Mouse (Mus musculus) liver, embryonic 13.5 days (tissue): ENCODE data around the gene Rnf166. TPM values are rescaled to one million over a fixed set of nuclear protein-coding genes. Genes with fewer than 3 reads are reported as not detected.

Experiments used
- ATAC-seq: fragments of 200-750 bp; cut with Nextera tagmentation; 2 replicates; pipeline ENCODE4 v1.8.0; 2017; ENCODE audit warnings: low read depth, mild to moderate bottlenecking, moderate number of reproducible peaks, moderate library complexity
- DNase-seq: peaks from one replicate; pipeline ENCODE4 v3.0.0; 2022
- H3K27ac ChIP-seq: fragments of 300-500 bp; sonication (generic); 2 replicates; pipeline ENCODE4 v1.5.1; 2015; ENCODE audit warnings: moderate library complexity, mild to moderate bottlenecking, inconsistent platforms
- H3K27me3 ChIP-seq: fragments of 300-500 bp; sonication (generic); 2 replicates; pipeline ENCODE4 v1.6.1; 2015; ENCODE audit warnings: mild to moderate bottlenecking, inconsistent platforms
- H3K36me3 ChIP-seq: fragments of 300-500 bp; sonication (generic); 2 replicates; pipeline ENCODE4 v1.6.1; 2015; ENCODE audit warnings: mild to moderate bottlenecking, inconsistent platforms
- H3K4me1 ChIP-seq: fragments of 300-500 bp; sonication (generic); replicated peaks from 2 replicates; pipeline ENCODE4 v1.6.1; 2015; ENCODE audit warnings: inconsistent platforms
- H3K4me2 ChIP-seq: fragments of 300-500 bp; sonication (generic); 2 replicates; pipeline ENCODE4 v1.6.1; 2015; ENCODE audit warnings: inconsistent platforms, mild to moderate bottlenecking, moderate library complexity
- H3K4me3 ChIP-seq: fragments of 300-500 bp; sonication (generic); replicated peaks from 2 replicates; pipeline ENCODE4 v1.5.1; 2015; ENCODE audit warnings: mild to moderate bottlenecking, inconsistent platforms
- H3K9ac ChIP-seq: fragments of 300-500 bp; sonication (generic); 2 replicates; pipeline ENCODE4 v1.6.1; 2015; ENCODE audit warnings: mild to moderate bottlenecking, inconsistent platforms
- H3K9me3 ChIP-seq: fragments of 300-500 bp; sonication (generic); replicated peaks from 2 replicates; pipeline ENCODE4 v1.6.1; 2016; ENCODE audit warnings: inconsistent platforms
- WGBS: fragments of 180-500 bp; shearing (Covaris S2); methylation state at CpG from one replicate; pipeline ENCODE4 v1.1.7; 2015; ENCODE audit not compliant: insufficient replicate concordance; 5-methylcytosine and 5-hydroxymethylcytosine counted together
- polyA plus RNA-seq: library from polyadenylated mRNA; unstranded; fragments of >200 nt; fragmentation: Nextera tagmentation; extraction: Ambion mirVana; gene quantifications from 2 replicates; pipeline ENCODE4 v1.2.1, GENCODE M21; 2015

Rnf166 gene
- polyA plus RNA-seq, 1 experiment from 2014 or later, result 13.7 TPM

DNA sequence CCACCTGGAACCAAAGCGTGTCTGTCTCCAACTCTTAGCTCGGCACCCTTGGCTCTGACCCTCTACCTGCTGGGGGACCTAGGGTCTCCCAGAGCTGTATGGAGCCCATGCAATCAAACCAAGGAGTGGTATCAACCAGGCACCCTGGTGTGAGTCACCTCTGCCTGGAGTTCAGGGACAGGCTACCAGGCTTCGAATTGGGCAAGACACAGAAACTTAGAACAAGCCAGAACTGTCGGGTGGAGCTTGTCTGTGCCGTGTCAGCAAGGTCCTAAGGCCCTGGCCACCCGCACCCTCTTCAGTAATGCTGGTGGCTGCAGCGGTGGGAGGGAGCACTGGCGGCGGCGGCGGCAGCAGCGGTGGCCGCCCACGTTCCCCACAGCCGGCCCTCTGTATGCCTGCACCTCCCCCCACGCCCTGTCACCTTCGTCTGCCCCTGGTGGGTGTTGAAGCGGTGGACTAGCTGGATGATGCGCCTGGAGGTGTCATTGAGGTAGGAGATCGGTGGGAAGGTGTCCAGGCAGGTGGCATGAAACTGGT lies 39.2 kb downstream of the Rnf166 start:
- Histone ChIP-seq H3K27ac (no peak overlapping the region), H3K9ac (no peak overlapping the region), H3K4me1 (peaks cover 42% of the 10 kb centered on the region), H3K9me3 (0 out of 2 replicates have a peak, but pooled peaks cover 4% of the 10 kb centered on the region), H3K4me3 (no peak overlapping the region), H3K27me3 (peaks cover 10% of the 10 kb centered on the region; the same call in 1 of the 2 replicates), H3K4me2 (no peak overlapping the region), H3K36me3 (peaks cover 52% of the 10 kb centered on the region)
- 64% methylated on average over 20 of the region's 20 CpGs for WGBS
- DNase-seq, result no peak
- no peak for ATAC-seq

DNA sequence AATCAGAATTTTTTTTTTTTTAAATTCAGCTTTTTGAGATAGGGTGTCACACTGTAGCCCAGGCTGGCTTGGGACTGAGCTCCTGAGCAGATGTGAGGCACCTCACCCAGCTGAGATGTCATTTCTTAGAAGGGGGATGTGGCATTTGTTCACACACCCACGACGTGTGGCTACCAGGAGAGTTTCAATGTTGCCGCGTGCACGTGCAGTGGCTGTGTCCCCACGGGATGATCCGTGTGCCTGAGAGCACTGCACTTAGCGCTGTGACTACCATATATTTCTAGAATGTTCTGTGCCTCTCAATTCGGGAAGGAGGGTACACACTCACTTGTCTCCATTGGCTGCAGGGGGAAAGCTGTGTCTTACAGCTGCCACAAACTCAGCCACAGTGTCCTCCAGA lies 39.7 kb downstream of the Rnf166 start:
- Histone ChIP-seq H3K4me3 (no peak overlapping the region), H3K9ac (no peak overlapping the region), H3K4me1 (peaks cover 47% of the 10 kb centered on the region), H3K9me3 (0 out of 2 replicates have a peak, but pooled peaks cover 4% of the 10 kb centered on the region), H3K27me3 (peaks cover 13% of the 10 kb centered on the region; the same call in 1 of the 2 replicates), H3K36me3 (peaks cover 52% of the 10 kb centered on the region), H3K4me2 (no peak overlapping the region), H3K27ac (no peak overlapping the region)
- ATAC-seq (no peak), DNase-seq (no peak)
- 87% methylated on average over 9 of the region's 9 CpGs for WGBS

DNA sequence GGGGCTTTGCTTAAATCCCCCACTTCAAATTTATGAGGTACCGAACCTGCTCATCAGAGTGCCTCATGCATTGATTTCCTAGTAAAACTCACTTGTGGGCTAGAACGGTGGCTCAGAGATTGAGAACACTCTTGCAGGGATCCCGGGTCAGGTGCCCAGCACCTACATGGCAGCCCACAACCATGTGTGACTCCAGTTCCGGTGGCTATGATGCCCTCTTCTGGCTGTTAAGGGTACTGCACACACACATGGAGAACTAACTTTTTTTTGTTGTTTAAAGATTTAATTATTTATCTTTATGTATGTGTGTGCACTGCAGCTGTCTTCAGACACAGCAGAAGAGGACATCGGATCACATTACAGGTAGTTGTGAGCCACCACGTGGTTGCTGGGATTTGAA lies 40.5 kb downstream of the Rnf166 start:
- H3K4me2 ChIP-seq, result no peak overlapping the region
- no peak overlapping the region for H3K9ac ChIP-seq
- no peak overlapping the region for H3K27ac ChIP-seq
- no peak for DNase-seq
- no peak for ATAC-seq
- H3K27me3 ChIP-seq, result peaks cover 13% of the 10 kb centered on the region; the same call in 1 of the 2 replicates
- H3K4me3 ChIP-seq, result no peak overlapping the region
- H3K4me1 ChIP-seq, result peaks cover 54% of the 10 kb centered on the region
- H3K9me3 ChIP-seq, result 0 out of 2 replicates have a peak, but pooled peaks cover 4% of the 10 kb centered on the region
- H3K36me3 ChIP-seq, result peaks cover 52% of the 10 kb centered on the region
- WGBS, result 81% methylated on average over 6 of the region's 6 CpGs

DNA sequence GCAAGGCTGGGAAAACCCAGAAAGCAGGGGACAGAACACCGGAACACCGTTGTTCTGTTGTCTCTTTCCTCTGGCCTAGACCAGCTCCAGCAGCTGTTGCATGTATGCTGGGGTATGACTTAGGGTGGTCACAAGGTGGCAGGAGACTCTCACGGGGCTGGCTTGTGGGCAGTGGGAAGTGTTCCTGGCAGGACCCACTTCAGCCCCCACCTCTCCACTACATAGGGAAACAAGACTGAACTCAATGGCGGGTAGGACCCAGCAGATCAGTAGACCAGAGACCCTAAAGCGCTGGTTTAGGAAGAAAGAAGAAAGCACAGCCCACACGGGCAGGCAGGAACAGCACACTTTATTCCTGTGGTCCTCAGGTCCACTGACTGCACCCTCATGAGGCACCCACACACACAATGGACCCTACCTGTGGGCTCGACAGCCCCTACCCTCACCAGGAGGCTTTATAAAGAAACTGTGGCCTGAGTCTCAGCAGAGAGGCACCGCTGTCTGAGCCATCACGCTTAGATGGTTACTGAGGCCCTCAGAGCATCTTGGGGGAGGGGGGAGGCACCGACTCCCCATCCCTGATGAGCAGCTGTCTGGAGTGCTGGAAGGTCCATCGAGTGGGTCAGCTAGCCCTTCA lies 42.5 kb downstream of the Rnf166 start:
- Histone ChIP-seq H3K4me3 (peak overlapping the region; percentile 64; the same call in 1 of the 2 replicates), H3K9ac (no peak overlapping the region), H3K4me1 (peaks cover 47% of the 10 kb centered on the region), H3K36me3 (peaks cover 36% of the 10 kb centered on the region), H3K27me3 (peaks cover 13% of the 10 kb centered on the region; the same call in 1 of the 2 replicates), H3K9me3 (0 out of 2 replicates have a peak, but pooled peaks cover 4% of the 10 kb centered on the region), H3K27ac (0 out of 2 replicates have a peak overlapping the region, but pooled peaks have one; percentile 73), H3K4me2 (peak overlapping the region; percentile 85)
- peak; percentile 19; the same call in 1 of the 2 replicates for ATAC-seq
- 52% methylated on average over 11 of the region's 11 CpGs for WGBS
- DNase-seq, result no peak

DNA sequence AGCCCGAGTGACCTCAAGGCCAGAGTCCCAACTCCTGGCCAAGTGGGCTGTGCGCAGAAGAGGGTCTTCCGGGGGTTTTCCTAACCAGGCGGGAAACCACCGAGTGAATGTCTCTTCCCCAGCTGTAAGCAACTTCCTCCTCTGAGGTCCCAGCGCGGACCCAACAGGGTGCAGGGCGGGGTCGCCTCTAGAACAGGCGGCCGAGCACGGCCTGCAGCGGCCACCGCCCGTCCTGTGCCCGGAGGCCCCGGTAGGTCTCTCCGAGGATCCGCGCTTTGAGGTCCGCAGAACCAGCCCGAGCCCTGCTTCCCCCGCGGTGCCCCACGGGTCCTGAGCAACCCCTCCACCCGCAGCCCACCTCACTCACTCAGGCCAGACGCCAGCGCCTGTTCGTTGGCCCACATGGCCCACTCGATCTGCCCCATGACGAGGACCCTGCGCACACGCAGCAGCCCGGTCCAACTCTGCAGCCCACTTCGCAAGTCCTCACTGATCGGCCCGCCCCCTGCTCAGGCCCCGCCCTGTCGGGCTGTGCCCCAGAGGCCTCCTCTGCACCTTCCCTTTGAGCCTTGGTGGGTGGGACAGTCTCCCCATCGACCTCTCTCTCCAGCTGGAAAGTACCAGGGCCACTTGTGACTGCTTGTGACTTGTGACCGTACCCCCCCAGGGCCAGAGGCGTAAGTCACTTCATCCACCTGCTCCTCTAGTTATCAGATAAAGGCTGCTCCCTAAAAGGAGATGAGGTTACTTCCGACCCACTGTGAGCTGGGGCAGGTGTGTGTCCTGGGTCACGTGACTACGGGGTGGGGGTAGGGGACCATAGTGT lies 43.2 kb downstream of the Rnf166 start, which contains the start of gene Cyba:
Cyba (minus strand) TSS at position 488 of the 826 bp plus-strand sequence.
- WGBS, result 3% methylated on average over 45 of the region's 45 CpGs
- Histone ChIP-seq H3K4me1 (peaks cover 40% of the 10 kb centered on the region), H3K9me3 (0 out of 2 replicates have a peak, but pooled peaks cover 4% of the 10 kb centered on the region), H3K27me3 (peaks cover 13% of the 10 kb centered on the region; the same call in 1 of the 2 replicates), H3K4me3 (peak within 1 kb of the TSS; percentile 64), H3K4me2 (peak within 1 kb of the TSS; percentile 85), H3K36me3 (peaks cover 32% of the 10 kb centered on the region), H3K9ac (peak within 1 kb of the TSS; percentile 74), H3K27ac (peak within 1 kb of the TSS; percentile 73)
- ATAC-seq, result peak; percentile 77
- peak; percentile 62 for DNase-seq

DNA sequence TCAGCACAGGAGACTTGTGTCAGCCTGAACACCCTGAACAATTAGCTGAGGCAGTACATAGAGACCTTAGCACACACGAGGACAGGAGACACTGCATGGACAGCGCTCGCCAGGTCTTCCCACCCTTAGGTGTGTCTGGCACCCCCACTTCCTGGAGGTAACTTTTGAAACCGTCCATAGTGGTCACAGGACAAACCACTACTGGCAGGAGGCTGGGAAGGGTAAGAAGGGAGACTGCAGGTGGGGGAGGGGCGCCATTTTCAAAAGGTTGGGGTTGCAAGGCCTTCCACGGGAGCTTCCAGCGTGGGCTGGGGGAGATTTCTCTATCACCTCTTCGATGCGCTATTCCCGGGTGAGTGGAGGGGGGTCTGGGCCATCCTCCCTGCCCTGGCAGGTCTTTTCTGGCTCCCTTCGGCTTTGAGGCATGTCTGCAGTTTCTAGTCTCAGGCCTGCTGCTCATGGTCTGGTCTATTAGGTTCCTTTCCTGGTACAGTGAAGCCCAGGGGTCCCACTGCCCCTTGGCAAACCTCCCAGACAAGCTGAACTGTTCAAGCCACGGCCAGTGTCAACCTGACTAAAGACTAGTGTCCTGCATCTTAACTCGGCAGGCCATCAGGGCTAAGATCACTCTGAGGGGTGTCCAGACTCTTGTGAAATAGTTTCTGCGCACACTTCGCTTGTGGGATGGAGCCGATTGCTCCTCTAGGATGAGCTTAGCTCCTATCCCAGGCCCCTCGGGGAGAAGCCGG lies 44.0 kb downstream of the Rnf166 start:
- ATAC-seq (no peak; the same call in 1 of the 2 replicates), DNase-seq (no peak)
- Histone ChIP-seq H3K27ac (peak overlapping the region; percentile 73), H3K4me1 (peaks cover 35% of the 10 kb centered on the region), H3K9ac (peak overlapping the region; percentile 74), H3K27me3 (peaks cover 13% of the 10 kb centered on the region; the same call in 1 of the 2 replicates), H3K9me3 (0 out of 2 replicates have a peak, but pooled peaks cover 4% of the 10 kb centered on the region), H3K4me3 (peak overlapping the region; percentile 64), H3K36me3 (peaks cover 28% of the 10 kb centered on the region), H3K4me2 (peak overlapping the region; percentile 85)
- WGBS, result 15% methylated on average over 18 of the region's 18 CpGs

DNA sequence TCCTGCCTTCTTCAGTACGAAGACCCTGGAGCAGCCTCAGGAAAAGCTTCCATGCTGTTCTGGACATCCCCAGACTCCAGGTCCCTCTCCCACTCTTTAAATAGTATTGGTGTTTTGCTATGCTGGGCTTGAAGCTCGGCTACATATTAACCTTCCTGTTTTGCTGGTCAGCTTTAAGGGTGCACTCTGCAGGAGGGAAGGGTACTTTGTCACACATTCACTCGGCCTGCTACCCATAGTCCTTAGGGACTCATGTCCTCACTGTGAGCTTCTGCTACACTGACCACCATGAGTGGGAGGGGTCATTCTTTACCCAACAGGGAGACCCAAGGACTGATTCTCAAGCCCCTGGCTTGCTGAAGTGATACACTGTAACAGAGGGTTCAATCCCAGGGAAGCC lies 45.2 kb downstream of the Rnf166 start:
- H3K27me3 ChIP-seq, result peaks cover 13% of the 10 kb centered on the region; the same call in 1 of the 2 replicates
- DNase-seq, result no peak
- no peak overlapping the region for H3K9ac ChIP-seq
- ATAC-seq, result no peak
- 0 out of 2 replicates have a peak, but pooled peaks cover 4% of the 10 kb centered on the region for H3K9me3 ChIP-seq
- H3K4me3 ChIP-seq, result no peak overlapping the region
- 56% methylated on average over 3 of the region's 3 CpGs for WGBS
- 0 out of 2 replicates have a peak overlapping the region, but pooled peaks have one; percentile 85 for H3K4me2 ChIP-seq
- peaks cover 25% of the 10 kb centered on the region for H3K36me3 ChIP-seq
- H3K27ac ChIP-seq, result peak overlapping the region; percentile 6
- H3K4me1 ChIP-seq, result peaks cover 33% of the 10 kb centered on the region

DNA sequence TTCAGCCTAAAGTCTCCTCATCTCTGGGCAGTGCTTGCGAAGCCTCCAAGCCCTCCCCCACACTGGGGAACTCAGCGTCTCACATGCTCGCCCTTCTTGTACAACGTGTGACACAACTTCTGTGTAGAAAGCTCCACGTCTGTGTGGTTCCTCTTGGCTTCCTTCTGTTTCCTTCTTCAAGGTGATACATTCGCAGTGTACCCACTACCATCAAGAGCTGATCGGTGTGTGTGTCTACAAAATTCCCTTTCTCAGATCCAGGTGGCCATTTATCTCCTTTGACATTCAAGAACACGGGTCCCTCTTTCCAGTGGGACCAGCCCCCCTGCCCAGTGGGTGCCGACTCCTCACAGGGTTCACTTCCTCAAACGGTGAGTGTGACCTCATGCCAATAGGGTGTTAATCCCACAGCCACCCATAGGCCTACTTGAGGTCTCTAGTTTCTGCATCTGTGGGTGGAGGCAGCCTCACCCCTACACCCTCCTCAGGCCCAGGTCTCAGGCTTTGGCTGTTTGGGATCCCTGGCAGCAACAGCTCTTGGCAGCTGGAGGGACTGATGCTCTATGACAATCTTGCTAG lies 45.7 kb downstream of the Rnf166 start:
- H3K9ac ChIP-seq, result no peak overlapping the region
- peaks cover 33% of the 10 kb centered on the region for H3K4me1 ChIP-seq
- DNase-seq, result no peak
- H3K4me2 ChIP-seq, result 0 out of 2 replicates have a peak overlapping the region, but pooled peaks have one; percentile 85
- peaks cover 24% of the 10 kb centered on the region for H3K36me3 ChIP-seq
- no peaks in the 10 kb centered on the region for H3K9me3 ChIP-seq
- 44% methylated on average over 10 of the region's 10 CpGs for WGBS
- ATAC-seq, result no peak
- H3K27ac ChIP-seq, result peak overlapping the region; percentile 6; the same call in 1 of the 2 replicates
- no peak overlapping the region for H3K4me3 ChIP-seq
- H3K27me3 ChIP-seq, result peaks cover 13% of the 10 kb centered on the region; the same call in 1 of the 2 replicates

DNA sequence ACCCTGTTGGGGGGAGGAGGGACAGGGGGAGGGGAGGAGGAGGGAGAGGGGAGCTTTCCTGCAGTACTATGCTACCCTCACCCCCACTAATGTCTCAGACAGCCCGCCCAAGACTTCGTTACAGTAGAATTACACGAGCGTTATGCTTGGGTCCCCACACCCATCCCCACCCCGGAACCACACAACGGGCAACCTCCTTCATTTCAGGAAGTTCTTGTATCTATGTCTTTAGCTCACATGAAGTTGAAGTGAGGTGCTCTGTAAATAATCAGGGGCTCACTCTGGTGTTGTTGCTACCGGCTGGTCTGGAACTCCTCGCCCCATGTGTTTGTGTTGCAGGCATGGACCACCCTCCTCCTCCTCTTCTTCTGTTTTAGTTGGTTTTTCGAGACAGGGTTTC lies 47.7 kb downstream of the Rnf166 start:
- Histone ChIP-seq H3K27ac (no peak overlapping the region), H3K27me3 (peaks cover 13% of the 10 kb centered on the region; the same call in 1 of the 2 replicates), H3K4me2 (no peak overlapping the region), H3K4me1 (peaks cover 31% of the 10 kb centered on the region), H3K9me3 (no peaks in the 10 kb centered on the region), H3K36me3 (peaks cover 20% of the 10 kb centered on the region), H3K9ac (no peak overlapping the region), H3K4me3 (no peak overlapping the region)
- 58% methylated on average over 9 of the region's 9 CpGs for WGBS
- ATAC-seq (no peak), DNase-seq (no peak)

DNA sequence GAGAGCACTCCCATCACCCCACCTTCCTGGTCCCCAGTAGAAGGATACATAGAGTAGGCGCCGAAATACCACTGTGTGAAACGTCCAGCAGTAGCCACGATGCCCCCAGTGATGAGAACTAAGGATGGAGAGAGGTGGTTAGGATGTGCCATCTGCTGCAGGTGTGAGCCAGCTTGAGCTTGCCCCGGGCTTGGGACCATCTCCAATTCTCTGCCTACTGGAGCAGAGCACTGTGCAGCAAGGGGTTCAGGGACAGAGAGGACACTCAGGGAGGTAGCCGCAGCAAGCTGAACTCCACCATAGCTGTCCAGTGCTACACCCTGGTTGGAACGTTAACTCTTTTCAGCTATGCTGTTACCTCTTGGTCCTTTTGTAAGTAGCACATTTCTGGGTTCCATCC lies 48.3 kb downstream of the Rnf166 start:
- H3K4me2 ChIP-seq, result no peak overlapping the region
- DNase-seq, result no peak
- no peak for ATAC-seq
- peaks cover 20% of the 10 kb centered on the region for H3K36me3 ChIP-seq
- peaks cover 12% of the 10 kb centered on the region; the same call in 1 of the 2 replicates for H3K27me3 ChIP-seq
- no peak overlapping the region for H3K27ac ChIP-seq
- H3K4me3 ChIP-seq, result no peak overlapping the region
- H3K9me3 ChIP-seq, result no peaks in the 10 kb centered on the region
- WGBS, result 89% methylated on average over 7 of the region's 7 CpGs
- peaks cover 25% of the 10 kb centered on the region for H3K4me1 ChIP-seq
- H3K9ac ChIP-seq, result no peak overlapping the region
